Mouse (Mus musculus) ES-Bruce4 (cell line): ENCODE measurements around the gene Srarp.

Source experiments
- EP300 ChIP-seq: IDR thresholded peaks from 2 replicates; pipeline ENCODE4 v1.6.1; 2011; ENCODE audit warnings: low read depth, low read length; ENCODE audit not compliant: insufficient read depth
- POLR2A ChIP-seq: IDR thresholded peaks from one replicate; pipeline ENCODE4 v1.8.1; 2011; ENCODE audit warnings: low read length; ENCODE audit not compliant: insufficient read depth

DNA sequence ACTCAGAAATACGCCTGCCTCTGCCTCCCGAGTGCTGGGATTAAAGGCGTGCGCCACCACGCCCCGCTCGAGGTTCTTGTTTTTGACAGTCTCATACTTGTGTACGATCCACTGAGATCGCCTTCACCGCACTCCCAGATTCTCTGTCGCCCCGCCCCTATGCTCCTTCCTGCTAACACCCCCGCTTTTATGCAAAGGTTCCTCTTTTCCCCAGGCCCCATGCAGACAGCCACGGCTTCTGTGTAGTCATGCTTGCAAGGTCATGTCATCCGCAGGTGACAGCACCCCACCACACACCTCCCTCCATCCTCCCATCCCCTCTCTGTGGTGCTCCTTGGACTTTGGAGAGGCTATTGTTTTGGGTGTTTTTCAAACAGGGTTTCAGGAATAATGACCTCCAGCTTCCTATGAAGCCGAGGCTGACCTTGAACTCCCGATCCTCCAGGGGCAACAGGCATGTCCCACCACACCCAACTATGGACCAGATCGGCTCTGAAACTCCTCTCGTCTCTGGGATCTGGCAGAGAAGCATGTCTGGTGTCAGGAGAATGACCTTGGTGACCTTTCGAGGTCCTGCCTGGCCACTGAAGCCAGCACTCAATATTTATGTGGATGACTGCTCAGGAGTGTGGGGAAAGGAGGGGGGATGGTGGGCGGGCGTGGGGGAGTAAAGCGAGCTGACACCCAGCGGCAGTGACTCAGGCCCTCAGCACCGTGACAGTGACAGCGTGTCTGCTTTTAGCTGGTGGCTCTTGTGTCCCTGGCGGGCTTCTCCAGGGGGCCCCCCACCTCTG lies 16.3 kb downstream of the Srarp start:
- TF ChIP-seq POLR2A (no peak), EP300 (no peak)
